Mouse (Mus musculus) testis, postnatal 14 days (tissue): ENCODE measurements at regions not wholly inside any gene's neighbourhood (a gene's known extent, or its start where the extent isn't known, plus 50 kb on each side); places are given as distances from the start of the nearest gene placed in this dataset.

Source experiments
- DNase-seq: peaks from one replicate; pipeline ENCODE4 v3.0.0; 2021; ENCODE audit warnings: low spot score

DNA sequence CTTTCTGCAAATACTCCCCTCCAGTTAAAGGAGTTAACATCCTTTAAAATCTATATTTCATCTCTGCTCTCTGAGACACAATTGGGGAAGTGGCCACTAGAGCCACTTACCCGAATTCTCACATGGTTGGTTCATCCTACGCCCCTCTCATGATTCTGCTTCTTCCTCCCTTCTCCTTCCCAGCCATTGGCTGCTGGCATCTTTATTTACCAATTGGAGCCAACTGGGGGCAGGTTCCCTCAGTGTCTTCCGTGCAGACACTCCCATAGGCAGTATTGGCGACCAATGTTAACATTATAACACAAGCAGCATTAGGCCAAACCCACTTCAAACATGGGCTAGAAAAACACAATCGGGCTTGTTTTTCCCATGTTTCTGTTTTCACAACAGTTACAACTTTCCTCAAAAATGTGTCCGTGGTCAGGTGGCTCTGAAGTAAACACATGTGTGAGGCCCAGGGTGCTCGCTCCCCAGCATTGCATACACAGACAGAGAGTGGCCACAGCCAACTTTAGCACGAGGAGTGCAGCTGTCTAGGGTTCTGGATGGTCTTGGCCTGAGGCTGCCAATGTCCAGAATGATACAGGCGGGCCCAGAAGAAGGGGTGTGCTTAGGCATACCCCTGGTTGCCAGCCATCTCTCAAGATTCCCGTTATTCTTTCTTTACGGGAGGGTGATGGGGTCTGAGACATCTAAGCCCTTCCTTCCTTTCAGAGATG, 119.1 kb downstream of the Zfp706 start:
- DNase-seq, result no peak

DNA sequence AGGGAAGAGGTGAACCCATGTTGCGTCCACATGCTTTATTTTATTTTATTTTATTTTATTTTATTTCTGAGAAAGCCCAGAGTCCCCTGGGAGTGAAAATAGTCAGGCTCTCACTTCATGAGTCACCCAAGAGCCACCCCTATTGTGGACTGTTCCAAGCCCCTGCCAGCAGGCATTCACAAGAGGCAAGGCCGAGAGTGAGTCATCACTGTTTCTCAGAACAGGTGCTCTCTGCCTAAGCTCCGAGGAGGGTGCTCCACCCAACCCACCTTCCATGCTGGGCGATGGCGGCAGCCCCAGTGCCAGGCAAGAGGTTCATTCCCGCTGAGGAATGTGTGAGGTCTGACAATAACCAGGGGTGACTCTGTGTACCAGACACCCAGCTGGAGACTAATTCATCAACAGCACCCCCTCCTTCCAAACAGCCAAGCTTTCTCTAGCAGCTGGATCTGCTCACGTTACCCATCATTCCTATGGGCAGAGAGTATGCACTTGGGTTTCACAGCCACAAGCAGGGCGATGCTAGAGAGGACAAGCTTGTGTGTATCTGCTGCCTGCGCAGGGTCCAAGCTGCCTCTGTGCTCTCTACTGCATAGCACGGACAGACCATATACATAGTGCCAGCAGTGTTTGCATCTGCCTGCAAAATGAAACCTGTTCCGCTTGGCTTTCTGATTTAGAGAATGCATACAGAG, 122.8 kb downstream of the Zfp706 start:
- DNase-seq, result no peak

DNA sequence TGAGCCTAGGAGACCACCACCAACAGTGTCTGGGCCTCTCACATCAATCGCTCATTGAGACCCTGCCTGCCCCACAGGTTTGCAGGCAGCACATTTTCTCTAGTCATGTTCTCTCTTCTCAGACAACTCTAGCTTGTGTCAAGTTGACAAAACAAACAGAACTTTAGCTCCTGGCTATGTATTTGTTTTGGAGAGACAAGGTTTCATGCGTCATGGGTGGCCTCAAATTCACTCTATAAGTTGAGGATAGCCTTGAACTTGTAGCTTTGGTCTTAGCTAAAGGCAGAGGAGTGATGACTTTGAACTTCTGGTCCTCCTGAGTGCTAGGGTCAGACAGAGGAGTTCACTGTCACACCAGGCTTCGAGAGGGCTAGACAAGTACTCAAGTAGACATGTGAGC, 123.5 kb downstream of the Zfp706 start:
- no peak for DNase-seq

DNA sequence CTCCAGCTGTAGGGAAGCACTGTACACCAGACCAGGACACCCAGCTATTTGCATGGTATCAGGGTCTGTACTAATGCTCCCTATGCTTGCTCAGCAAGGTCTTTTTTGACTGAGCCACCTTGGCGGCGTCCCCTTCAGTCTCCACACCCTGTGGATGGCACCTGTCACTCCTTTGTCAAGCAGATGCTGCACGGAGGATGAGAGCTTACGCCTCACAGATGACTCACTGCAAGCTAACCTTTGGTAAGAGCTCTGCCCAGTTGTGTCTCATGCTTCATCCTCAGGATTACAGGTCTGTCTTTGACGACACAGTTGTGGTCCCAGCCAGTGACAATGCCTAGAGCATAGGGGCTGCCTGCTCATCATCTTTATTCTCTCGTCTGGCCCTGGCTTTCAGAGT, 124.4 kb downstream of the Zfp706 start:
- DNase-seq, result no peak

DNA sequence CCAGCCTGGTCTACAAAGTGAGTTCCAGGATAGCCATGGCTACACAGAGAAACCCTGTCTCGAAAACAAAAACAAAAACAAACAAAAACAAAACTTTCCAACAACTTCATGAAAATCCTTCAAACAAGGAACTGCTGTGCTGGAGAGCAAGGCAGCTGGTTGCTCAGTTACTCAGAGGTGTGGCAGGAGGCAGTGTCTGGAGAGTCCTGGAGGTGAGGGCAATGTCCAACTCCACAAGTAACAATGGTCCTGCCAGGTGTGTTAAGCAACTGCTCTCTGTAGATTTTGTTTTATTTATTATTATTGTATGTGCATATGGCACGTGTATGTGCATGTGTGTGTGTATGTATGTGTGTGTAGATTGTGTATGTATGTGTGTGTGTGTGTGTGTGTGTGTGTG, 126.0 kb downstream of the Zfp706 start:
- DNase-seq, result no peak

DNA sequence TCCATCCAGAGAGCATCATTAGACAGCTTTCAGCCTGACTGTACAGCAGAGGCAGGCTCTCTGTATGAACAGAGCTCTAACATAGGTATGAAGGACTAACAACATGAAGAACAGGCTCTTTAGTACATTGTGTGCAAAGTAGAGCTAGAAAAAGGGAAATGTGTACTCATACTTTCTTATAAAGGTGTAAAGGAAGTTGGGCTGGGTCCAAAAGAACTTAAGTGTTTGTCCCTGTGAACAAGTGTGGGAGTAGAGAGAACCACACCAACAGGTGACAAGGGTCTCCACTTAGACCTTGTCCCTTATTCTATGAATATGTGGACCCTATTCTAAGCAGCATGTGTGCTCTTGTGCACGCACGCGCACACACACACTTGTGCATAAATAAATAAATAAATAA, 127.0 kb downstream of the Zfp706 start:
- no peak for DNase-seq

DNA sequence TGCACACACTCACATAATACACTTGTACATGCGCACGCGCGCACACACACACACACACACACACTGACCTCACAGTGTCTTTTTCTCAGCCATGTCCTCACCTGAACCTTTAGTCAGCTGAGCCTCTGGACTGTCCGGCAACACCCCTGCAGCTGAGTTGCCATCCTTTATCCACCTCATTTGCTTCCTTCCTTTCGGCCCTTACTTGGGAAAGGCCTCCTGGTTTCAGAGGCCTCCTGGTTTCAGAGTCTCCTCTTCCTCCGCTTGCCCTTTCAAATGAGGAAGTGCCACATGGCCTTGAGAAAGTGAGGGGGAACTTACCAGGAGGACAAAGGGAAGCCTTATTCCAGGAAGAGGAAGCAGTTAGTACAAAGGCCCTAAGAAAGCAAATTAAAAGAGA, 128.0 kb downstream of the Zfp706 start:
- DNase-seq, result no peak

DNA sequence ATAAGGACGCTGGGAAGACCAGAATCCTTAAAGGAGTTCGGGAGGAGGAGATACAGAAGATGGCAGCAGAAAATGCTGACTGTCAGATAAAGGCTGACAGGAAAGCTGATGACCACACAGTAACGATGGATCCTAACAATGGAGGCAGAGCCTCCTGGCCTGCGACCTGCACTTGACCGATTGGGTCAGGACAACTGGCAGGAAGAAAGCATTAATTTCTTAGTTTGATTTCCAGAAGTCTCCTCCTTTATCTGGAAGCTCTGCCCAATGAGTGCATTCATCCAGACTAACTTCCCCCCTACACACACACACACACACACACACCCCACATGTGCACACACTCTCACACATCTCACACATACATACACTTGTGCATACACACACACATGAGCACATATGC, 128.6 kb downstream of the Zfp706 start:
- no peak for DNase-seq

DNA sequence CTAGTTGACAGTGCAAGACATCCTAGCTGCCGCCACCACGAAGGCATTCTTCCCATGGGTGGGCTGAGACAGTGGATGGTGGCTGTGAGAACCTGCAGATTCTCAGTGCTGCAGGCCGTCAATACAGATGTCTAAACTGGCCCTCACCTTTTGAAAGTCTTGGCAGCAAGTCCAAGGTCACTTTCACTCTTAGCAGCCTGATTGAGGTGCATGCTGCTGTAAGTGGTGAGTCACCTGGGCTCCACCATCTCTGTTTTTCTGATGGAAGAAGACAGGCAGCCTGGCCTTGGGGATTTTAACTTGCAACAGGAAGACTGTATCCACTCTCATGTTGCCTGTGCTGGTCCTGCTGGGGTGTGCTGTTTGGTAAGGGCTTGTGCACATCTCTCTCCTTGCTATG, 129.3 kb downstream of the Zfp706 start:
- DNase-seq, result no peak

DNA sequence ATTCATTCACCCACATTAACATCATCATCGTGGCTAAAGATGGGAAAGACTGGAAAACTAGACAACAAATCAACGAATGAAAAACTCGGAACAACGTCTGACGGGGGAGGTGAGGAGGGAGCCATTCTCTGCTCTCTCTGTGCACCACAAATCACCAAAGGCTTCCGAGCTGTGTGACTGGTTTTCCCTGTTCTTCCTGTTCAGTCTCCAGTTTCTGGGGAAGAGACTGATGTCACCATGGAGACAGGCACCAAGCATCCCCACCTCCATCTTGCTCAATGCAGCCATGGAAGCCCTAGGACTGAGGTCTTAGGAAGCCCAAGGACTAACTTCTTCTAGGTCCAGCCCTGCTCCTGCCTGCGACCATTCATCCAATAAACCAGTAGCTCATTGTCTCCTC, 130.1 kb downstream of the Zfp706 start:
- no peak for DNase-seq

DNA sequence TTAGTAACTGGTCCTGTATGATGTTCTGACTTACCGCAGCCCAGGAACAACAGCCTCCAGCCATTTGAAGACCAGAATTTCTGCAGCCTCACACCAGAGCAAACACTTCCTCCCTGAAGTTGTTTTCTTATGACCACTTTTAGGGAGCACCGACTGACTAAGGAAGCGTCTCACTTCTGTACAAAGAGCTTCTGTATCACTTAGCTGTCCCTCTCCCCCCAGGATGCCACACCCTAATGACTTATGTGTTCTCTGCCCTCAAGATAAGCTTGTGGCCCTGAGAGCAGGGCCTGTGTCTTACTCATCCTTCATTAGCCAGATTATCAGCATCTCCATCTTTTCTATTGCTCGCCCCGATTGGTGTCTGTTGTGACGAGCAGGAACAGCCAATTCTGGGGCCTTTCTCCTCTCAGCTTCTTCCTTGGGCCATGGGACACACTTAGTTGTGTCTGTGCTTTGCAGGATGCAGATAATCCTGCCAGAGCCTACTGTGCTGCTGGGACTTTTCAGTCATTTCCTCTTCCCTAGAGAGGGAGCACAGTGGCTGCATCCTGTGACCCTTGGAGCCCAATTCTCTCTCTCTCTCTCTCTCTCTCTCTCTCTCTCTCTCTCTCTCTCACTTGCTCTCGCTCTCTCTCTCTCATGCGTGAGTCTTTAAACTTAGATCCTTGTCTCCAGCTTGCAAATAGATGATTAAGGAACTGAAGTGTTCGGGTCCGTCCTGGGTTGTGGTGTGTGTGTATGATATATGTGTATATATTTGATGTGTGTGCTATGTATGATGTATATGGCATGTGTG, 131.4 kb downstream of the Zfp706 start:
- no peak for DNase-seq

DNA sequence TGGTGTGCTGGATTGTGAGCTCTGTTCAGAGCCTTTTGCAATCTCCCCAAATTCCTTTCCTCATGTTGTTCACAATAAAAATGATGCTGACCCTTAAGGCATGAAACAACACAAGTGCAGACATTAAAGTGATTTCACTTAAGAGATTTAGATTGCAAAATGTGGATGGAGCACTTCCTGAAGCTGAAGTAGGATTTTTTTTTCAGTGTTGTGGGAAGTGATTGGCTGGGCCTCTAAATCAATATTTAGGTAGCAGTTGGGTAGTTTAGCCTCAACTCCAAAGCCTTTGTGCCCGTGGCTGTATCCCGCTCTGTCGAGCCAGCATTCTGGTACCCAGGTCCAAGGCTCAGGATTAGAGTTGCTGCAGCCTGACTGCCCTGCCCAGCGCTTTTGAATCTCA, 133.0 kb downstream of the Zfp706 start:
- no peak for DNase-seq

DNA sequence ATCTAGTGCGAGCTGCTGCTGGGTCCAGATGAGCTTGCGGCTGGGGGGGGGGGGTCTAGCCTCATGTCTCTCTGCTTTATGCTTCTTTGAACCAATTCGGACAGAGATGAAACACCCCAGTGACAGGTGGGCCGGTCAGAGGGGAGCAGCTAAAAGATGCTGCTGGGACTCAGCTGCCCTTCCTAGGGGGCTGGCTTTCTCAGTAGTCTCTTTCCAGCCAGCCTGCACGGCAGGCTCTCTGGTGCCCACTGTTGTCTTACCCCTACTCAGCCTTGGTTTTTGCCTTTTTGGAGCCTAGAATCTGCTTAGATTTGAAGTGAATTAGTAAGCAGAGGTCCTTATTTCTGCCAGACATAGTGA, 133.7 kb downstream of the Zfp706 start:
- no peak for DNase-seq

DNA sequence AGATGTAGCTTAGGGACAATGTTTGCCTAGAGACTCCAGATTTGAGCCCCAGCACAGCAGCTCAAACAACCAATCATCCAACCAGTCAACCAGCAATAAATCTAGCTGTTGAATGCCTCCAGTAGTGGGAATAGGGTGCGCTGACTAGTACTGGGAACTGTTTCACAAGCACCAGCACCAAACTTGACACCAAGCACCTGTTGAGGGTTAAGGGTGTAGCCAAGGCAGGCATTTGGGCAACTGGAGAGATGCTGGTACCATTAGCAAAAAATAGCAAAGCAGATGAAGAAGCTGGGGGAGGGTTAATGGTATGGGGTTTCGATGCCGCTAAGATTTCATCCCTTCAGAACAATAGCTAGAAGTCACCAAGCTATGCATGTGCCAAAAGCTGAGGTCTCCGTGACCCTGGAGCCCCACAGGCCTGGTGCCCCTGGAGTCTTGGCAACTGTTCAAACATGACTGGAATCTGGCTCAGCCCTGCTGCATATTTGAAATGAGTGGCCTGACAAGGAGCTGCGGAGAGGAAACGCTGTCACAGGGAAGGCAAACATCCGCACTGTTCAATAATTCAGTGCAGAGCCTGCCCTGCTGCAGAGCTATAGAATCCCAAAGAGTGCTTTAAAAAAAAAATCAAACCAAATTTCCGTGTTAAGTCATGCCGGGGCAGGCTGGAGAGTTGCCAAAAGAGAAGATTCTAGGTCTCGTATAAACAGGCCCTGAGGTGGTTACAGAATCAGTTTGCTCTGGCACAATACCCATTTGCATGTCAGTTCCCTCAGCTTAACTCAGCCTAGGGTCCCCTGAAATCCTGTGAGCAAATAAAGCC, 134.3 kb downstream of the Zfp706 start:
- peak; percentile 35 for DNase-seq

DNA sequence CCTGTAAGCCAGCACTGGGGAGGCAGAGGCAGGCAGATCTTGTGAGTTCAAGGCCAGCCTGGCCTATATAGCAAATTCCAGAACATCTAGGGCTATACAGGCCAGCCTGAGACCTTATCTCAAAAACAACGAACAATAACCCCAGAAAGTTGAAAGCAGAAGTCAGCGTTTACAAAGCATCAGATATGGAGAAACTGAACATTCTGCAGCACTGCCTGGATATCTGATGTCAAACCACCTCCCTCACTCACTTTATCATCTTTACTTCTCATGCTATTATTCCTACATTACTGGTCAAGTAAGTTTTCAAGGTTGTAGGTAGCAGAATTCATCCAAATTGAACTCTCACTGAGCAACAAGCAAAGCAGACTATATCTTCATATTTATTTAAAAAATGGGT, 135.0 kb downstream of the Zfp706 start:
- no peak for DNase-seq

DNA sequence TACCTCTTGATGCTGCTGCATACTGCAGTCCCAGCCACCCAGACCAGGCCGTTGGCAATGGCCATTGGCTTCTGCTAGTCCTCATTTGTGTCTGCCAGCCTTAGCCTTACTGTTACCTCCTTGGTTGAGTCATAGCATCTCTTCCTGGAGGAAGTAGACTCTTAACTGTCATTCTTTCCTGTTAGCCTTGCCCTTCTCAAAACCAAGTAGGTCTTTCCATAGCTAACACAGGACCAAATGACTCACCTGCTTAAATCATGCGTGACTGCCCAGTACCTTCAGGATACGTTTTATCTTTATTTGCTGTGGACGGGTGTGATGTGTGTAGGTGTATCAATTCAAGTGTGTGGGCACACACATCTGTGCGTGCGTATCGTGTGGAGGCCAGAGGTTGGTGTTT, 136.9 kb downstream of the Zfp706 start:
- DNase-seq, result no peak

DNA sequence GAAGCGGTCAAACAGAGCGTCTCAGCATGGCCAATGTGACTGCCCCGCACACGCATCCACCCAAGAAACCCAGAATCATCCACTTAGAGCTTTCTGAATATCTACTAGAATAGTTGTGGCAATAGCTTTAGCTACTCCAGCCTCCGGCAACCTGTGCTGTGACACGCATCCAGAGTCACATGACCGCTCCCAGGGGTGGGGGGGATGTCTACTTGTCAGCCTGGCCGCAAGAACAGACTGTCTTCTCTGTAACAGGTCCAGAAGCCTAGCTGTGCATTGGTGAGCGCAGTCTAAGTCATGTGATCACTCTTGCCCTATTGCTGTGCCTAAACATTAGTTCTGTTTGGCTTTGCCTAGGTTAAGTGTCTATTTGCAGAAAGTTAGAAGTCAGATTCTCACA, 137.5 kb downstream of the Zfp706 start:
- DNase-seq, result no peak

DNA sequence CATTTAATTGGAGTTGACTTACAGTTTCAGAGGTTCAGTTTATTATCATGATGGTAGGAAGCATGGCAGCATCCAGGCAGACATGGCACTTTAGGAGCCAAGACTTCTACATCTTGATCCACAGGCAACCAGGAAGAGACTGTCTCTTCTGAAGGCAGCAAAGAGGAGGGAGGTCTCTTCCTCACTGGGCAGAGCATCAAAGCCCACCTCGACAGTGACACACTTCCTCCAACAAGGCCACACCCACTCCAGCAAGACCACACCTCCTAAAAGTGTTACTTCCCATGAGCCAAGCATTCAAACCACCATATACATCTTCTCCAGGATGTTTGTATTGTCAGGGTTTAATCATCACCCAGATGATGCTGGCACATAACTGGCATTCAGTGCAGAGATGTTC, 141.5 kb downstream of the Zfp706 start:
- no peak for DNase-seq

DNA sequence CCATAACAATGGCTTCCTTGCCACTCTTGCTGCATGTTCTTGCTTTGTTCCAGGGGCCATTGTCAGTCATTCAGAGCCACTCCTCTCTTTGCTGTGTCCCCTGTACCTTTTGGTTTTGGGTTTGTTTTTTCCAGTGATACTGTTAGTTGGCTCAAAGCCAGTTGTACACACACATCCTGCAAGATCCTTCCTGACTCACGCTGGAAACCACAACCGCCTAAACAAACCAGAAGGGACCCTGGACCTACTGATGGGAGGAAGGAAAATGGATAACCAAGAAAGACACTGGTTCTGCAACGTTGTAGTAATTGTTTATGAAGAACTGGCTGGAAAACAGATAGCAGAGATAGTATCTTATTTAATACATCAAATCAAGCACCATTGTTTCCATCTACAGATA, 142.2 kb downstream of the Zfp706 start:
- DNase-seq, result no peak

DNA sequence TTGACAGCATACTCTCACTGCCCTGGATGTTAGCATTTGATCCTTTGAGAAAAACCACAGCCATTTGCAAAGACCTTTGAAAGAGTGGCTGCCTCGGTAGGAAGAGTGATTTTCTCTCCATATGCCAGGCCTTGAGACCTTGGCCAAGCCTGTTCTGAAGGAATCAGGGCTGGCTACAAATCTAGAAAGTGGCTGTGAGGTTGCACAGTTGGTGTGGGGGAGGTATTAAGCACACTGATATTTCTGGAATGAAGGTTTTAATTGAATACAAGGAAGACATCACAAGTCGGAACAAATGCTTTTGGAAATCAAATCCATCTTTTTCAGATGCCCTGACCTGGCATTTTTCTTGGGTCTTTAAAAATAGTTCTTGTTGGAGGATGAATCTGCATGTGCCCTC, 143.5 kb downstream of the Zfp706 start:
- DNase-seq, result no peak

DNA sequence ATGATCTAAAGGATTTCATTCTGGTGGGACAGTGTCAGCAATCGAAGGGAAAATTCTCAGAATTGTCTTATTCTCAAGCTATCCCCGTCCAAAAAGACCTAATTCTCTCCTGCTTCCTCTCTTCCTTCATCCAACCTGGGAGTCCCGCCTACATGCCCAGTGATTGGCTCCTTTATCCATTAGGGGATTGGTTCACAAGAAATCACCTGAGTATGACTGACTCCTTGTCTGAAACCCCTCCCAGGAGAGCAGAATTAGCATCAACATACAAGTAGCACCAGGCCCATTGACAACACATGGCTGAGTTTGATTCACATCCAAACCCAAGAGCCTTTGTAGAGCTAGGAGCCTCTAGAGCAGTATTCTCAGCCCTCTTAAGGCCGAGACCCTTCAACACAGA, 148.9 kb downstream of the Zfp706 start:
- no peak for DNase-seq

DNA sequence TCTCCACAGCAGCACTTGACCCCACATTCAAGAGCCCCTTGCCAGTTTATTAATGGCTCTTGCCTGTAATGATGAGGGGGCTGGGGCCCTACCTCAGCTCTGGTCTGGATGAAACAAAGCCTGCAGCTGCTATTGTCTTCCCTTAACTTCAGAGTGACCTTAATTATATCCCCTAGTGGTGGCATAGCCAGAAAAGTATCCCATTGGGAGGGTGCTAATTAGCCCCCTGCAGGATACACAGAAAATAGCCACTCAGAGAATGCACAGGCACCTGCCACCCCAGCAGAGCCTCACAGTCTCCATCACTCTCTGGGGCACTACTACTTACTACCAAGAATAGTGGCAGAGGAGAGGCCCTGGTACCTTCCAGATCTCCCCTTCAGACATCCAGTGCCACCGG, 150.0 kb downstream of the Zfp706 start:
- no peak for DNase-seq
